Mouse (Mus musculus) kidney, adult 18-20 months (tissue): ENCODE measurements at regions not wholly inside any gene's neighbourhood (a gene's known extent, or its start where the extent isn't known, plus 50 kb on each side); places are given as distances from the start of the nearest gene placed in this dataset.
"Not testable (repeated sequence)": the region's sequence is repeated elsewhere in the genome, so short reads cannot be mapped to it uniquely, and the experiment has no call there.

Source experiments
- DNase-seq: peaks from one replicate; pipeline ENCODE4 v3.0.0; 2021

- no peak for DNase-seq
Measured at GRCm38 (mm10) chr13:97412151-97412550, 171.2 kb downstream of the Enc1 start.

GRCm38 (mm10) chr13:97410550-97411201 lies 169.8 kb downstream of the Enc1 start:
- DNase-seq = no peak

GRCm38 (mm10) chr13:97409891-97410525 lies 169.1 kb downstream of the Enc1 start:
- no peak for DNase-seq

- DNase-seq = no peak
Measured at GRCm38 (mm10) chr13:97409291-97409780, 168.4 kb downstream of the Enc1 start.

GRCm38 (mm10) chr13:97408414-97409290 lies 167.7 kb downstream of the Enc1 start:
- no peak for DNase-seq

GRCm38 (mm10) chr13:97407773-97408172 lies 166.9 kb downstream of the Enc1 start:
- DNase-seq = no peak

GRCm38 (mm10) chr13:97406678-97407077 lies 165.8 kb downstream of the Enc1 start:
- no peak for DNase-seq

GRCm38 (mm10) chr13:97402164-97402761 lies 161.4 kb downstream of the Enc1 start:
- no peak for DNase-seq

GRCm38 (mm10) chr13:97401620-97402019 lies 160.7 kb downstream of the Enc1 start:
- DNase-seq = no peak

- DNase-seq = no peak
Measured at GRCm38 (mm10) chr13:97398041-97398440, 157.1 kb downstream of the Enc1 start.

GRCm38 (mm10) chr13:97396899-97397640 lies 156.2 kb downstream of the Enc1 start:
- no peak for DNase-seq

- DNase-seq = not testable (repeated sequence)
Measured at GRCm38 (mm10) chr13:97396286-97396685, 155.4 kb downstream of the Enc1 start.

GRCm38 (mm10) chr13:97394756-97395454 lies 154.0 kb downstream of the Enc1 start:
- DNase-seq = no peak

GRCm38 (mm10) chr13:97394071-97394470 lies 153.2 kb downstream of the Enc1 start:
- no peak for DNase-seq

GRCm38 (mm10) chr13:97393456-97393855 lies 152.6 kb downstream of the Enc1 start:
- DNase-seq = no peak

GRCm38 (mm10) chr13:97390449-97390930 lies 149.6 kb downstream of the Enc1 start:
- peak; percentile 3 for DNase-seq

GRCm38 (mm10) chr13:97388851-97389479 lies 148.1 kb downstream of the Enc1 start:
- no peak for DNase-seq

- DNase-seq = no peak
Measured at GRCm38 (mm10) chr13:97386511-97386910, 145.6 kb downstream of the Enc1 start.

- DNase-seq = no peak
Measured at GRCm38 (mm10) chr13:97385531-97385930, 144.6 kb downstream of the Enc1 start.

- DNase-seq = no peak
Measured at GRCm38 (mm10) chr13:97384091-97384777, 143.3 kb downstream of the Enc1 start.
